Mouse (Mus musculus) cerebellum, postnatal 36 days (tissue): ENCODE results near the gene Nudt16.
"Not testable (repeated sequence)": the region's sequence is repeated elsewhere in the genome, so short reads cannot be mapped to it uniquely, and the experiment has no call there.

Experiments
- DNase-seq, 2 experiments: peaks; one replicate each; pipeline ENCODE4 v3.0.0; 2021 to 2022; ENCODE audit warnings: mixed read lengths in 2 of 2

Gene Nudt16

GRCm38 (mm10) chr9:105131253-105132001 is at the start of gene Nudt16:
Gene Nudt16, minus strand, starts transcription at chr9:105131824.
- DNase-seq = peak; percentile 87 to 88

- no peak for DNase-seq
Measured at GRCm38 (mm10) chr9:105144992-105145391, 13.4 kb upstream of the Nudt16 start, which contains the start of gene 1700080E11Rik. Gene 1700080E11Rik, minus strand, starts transcription at chr9:105145092.

GRCm38 (mm10) chr9:105139204-105139603 is 7.6 kb upstream of the Nudt16 start:
- no peak for DNase-seq

- no peak for DNase-seq
Measured at GRCm38 (mm10) chr9:105136404-105136803, 4.8 kb upstream of the Nudt16 start.

- no peak for DNase-seq
Measured at GRCm38 (mm10) chr9:105134536-105134935, 2.9 kb upstream of the Nudt16 start.

GRCm38 (mm10) chr9:105132002-105132367 is 361 bp upstream of the Nudt16 start:
- no peak for DNase-seq

GRCm38 (mm10) chr9:105130331-105130730 is 1.3 kb downstream of the Nudt16 start:
- no peak for DNase-seq

- not testable (repeated sequence) for DNase-seq
Measured at GRCm38 (mm10) chr9:105125206-105125605, 6.4 kb downstream of the Nudt16 start.

GRCm38 (mm10) chr9:105103893-105104292 is 27.7 kb downstream of the Nudt16 start:
- DNase-seq = no peak

GRCm38 (mm10) chr9:105101911-105102310 is 29.7 kb downstream of the Nudt16 start:
- DNase-seq = no peak

GRCm38 (mm10) chr9:105100807-105101570 is 30.6 kb downstream of the Nudt16 start:
- DNase-seq = no peak

- no peak for DNase-seq
Measured at GRCm38 (mm10) chr9:105080246-105080645, 51.4 kb downstream of the Nudt16 start.
